Mouse (Mus musculus) hindbrain, embryonic 14.5 days (tissue): ENCODE measurements around the gene Ttc21b. TPM values are rescaled to one million over a fixed set of nuclear protein-coding genes. Genes with fewer than 3 reads are reported as not detected.
A peak's percentile ranks its signal among the peaks of the same experiment; 100 is the strongest.
"Not testable (repeated sequence)": the region's sequence is repeated elsewhere in the genome, so short reads cannot be mapped to it uniquely, and the experiment has no call there.

Experiments used
- ATAC-seq: fragments of 200-750 bp; cut with Nextera tagmentation; 2 replicates; pipeline ENCODE4 v1.8.0; 2017; ENCODE audit warnings: moderate number of reproducible peaks, mild to moderate bottlenecking, moderate TSS enrichment, moderate library complexity; ENCODE audit not compliant: low FRiP score
- DNase-seq: peaks from one replicate; pipeline ENCODE4 v3.0.0-alpha.2; 2015; ENCODE audit warnings: low spot score
- H3K27ac ChIP-seq: fragments of 300-500 bp; sonication (generic); 2 replicates; pipeline ENCODE4 v1.5.1; 2014; ENCODE audit warnings: mild to moderate bottlenecking, moderate library complexity
- H3K27me3 ChIP-seq: fragments of 300-500 bp; sonication (generic); 2 replicates; pipeline ENCODE4 v1.6.1; 2014; ENCODE audit warnings: mild to moderate bottlenecking, low read length, mixed read lengths; ENCODE audit not compliant: control insufficient read depth, insufficient read depth
- H3K36me3 ChIP-seq: fragments of 300-500 bp; sonication (generic); replicated peaks from 2 replicates; pipeline ENCODE4 v1.6.1; 2014; ENCODE audit not compliant: control insufficient read depth, insufficient read depth
- H3K4me1 ChIP-seq: fragments of 300-500 bp; sonication (generic); replicated peaks from 2 replicates; pipeline ENCODE4 v1.6.1; 2014; ENCODE audit warnings: antibody characterized with exemption, low read length, mixed read lengths; ENCODE audit not compliant: control insufficient read depth, insufficient read depth
- H3K4me2 ChIP-seq: fragments of 300-500 bp; sonication (generic); replicated peaks from 2 replicates; pipeline ENCODE4 v1.6.1; 2014; ENCODE audit warnings: mild to moderate bottlenecking, moderate library complexity
- H3K4me3 ChIP-seq: fragments of 300-500 bp; sonication (generic); replicated peaks from 2 replicates; pipeline ENCODE4 v1.5.1; 2014; ENCODE audit warnings: mild to moderate bottlenecking, low read length
- H3K9ac ChIP-seq: fragments of 300-500 bp; sonication (generic); 2 replicates; pipeline ENCODE4 v1.6.1; 2014
- H3K9me3 ChIP-seq: fragments of 300-500 bp; sonication (generic); 2 replicates; pipeline ENCODE4 v1.6.1; 2016; ENCODE audit warnings: low read length; ENCODE audit not compliant: control insufficient read depth
- WGBS: fragments of 180-500 bp; shearing (Covaris S2); extraction: QIAGEN DNeasy Blood & Tissue Kit; methylation state at CpG from one replicate; pipeline ENCODE4 v1.1.7; 2014; 5-methylcytosine and 5-hydroxymethylcytosine counted together
- polyA plus RNA-seq: library from polyadenylated mRNA; unstranded; fragments of >200 nt; fragmentation: Nextera tagmentation; extraction: Ambion mirVana; gene quantifications from 2 replicates; pipeline ENCODE4 v1.2.1, GENCODE M21; 2014

The Ttc21b gene
- polyA plus RNA-seq, 1 experiment from 2014 or later: 13.6 TPM

DNA sequence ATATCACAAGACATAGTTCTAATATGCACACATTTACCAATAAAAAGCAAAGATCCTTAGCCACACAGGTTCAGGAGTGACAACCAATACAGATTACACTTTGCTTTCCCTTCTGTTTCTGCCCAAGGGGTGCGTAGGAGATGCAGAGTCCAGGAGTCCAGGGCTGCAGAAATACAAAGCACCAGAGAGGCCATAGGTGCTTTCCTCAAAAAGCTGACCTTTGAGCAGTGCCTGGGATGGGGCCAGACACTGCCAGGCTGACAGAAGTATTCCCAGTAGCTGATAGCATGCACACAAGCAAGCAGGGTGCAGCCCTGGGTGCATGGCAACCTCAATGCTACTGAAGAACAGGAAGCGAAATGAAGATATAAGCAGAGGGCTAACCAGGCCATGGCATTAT lies 52.2 kb downstream of the Ttc21b start:
- Histone ChIP-seq H3K4me2 (no peak overlapping the region), H3K4me1 (no peaks in the 10 kb centered on the region), H3K4me3 (no peak overlapping the region), H3K9ac (no peak overlapping the region), H3K36me3 (peaks cover 76% of the 10 kb centered on the region), H3K9me3 (no peaks in the 10 kb centered on the region), H3K27ac (no peak overlapping the region), H3K27me3 (no peaks in the 10 kb centered on the region)
- ATAC-seq: no peak
- 97% methylated on average over 2 of the region's 2 CpGs for WGBS
- no peak for DNase-seq

- H3K36me3 ChIP-seq: peaks cover 64% of the 10 kb centered on the region
- WGBS: 53% methylated on average over 3 of the region's 3 CpGs
- H3K9ac ChIP-seq: no peak overlapping the region
- no peaks in the 10 kb centered on the region for H3K27me3 ChIP-seq
- no peak overlapping the region for H3K4me3 ChIP-seq
- no peaks in the 10 kb centered on the region for H3K9me3 ChIP-seq
- no peak overlapping the region for H3K27ac ChIP-seq
- no peak for ATAC-seq
- no peak overlapping the region for H3K4me2 ChIP-seq
- H3K4me1 ChIP-seq: no peaks in the 10 kb centered on the region
- DNase-seq: no peak
Measured at GRCm38 (mm10) chr2:66200195-66200594, 56.2 kb downstream of the Ttc21b start.

DNA sequence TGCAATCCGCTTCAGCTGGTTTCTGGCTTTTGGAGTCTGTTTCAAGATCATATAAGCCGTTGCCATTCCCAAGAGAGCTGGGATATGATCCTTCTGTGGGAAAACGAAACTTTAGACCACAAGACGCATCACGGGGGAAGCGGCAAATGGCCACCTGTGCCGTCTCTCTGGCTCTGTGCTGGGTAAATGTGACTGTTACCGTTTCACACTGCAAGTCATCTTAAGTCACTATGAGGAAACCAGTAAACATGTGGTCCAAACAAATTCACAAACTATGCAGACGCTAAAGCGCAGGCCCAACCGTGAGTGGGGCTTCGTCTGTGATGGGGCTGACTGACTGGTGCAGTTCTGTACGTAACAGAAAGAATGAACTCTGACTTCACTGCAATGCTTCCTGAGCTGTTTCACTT lies 64.7 kb downstream of the Ttc21b start:
- DNase-seq (no peak), ATAC-seq (no peak)
- Histone ChIP-seq H3K27me3 (no peaks in the 10 kb centered on the region), H3K9ac (no peak overlapping the region), H3K27ac (no peak overlapping the region), H3K9me3 (no peaks in the 10 kb centered on the region), H3K4me1 (no peaks in the 10 kb centered on the region), H3K36me3 (peaks cover 40% of the 10 kb centered on the region), H3K4me2 (no peak overlapping the region), H3K4me3 (no peak overlapping the region)
- WGBS: 90% methylated on average over 13 of the region's 13 CpGs

- peaks cover 39% of the 10 kb centered on the region; the same call in 1 of the 2 replicates for H3K36me3 ChIP-seq
- ATAC-seq: no peak
- H3K4me2 ChIP-seq: no peak overlapping the region
- H3K27me3 ChIP-seq: no peaks in the 10 kb centered on the region
- no peak overlapping the region for H3K4me3 ChIP-seq
- WGBS: 96% methylated on average over 5 of the region's 5 CpGs
- no peak for DNase-seq
- no peaks in the 10 kb centered on the region for H3K9me3 ChIP-seq
- no peak overlapping the region for H3K9ac ChIP-seq
- no peaks in the 10 kb centered on the region for H3K4me1 ChIP-seq
- H3K27ac ChIP-seq: no peak overlapping the region
Measured at GRCm38 (mm10) chr2:66190157-66190556, 66.3 kb downstream of the Ttc21b start.

- not testable (repeated sequence) for DNase-seq, H3K4me2 ChIP-seq, H3K4me3 ChIP-seq, H3K9me3 ChIP-seq, H3K4me1 ChIP-seq, H3K27ac ChIP-seq, H3K27me3 ChIP-seq, H3K9ac ChIP-seq, ATAC-seq
- H3K36me3 ChIP-seq: peaks cover 41% of the 10 kb centered on the region; the same call in 1 of the 2 replicates
- 98% methylated on average over 12 of the region's 12 CpGs for WGBS
Measured at GRCm38 (mm10) chr2:66189197-66189596, 67.2 kb downstream of the Ttc21b start.

GRCm38 (mm10) chr2:66187520-66187919 lies 68.9 kb downstream of the Ttc21b start:
- WGBS: 83% methylated on average over 6 of the region's 6 CpGs
- ATAC-seq: no peak
- Histone ChIP-seq H3K9ac (no peak overlapping the region), H3K4me1 (no peaks in the 10 kb centered on the region), H3K4me3 (no peak overlapping the region), H3K27me3 (no peaks in the 10 kb centered on the region), H3K27ac (no peak overlapping the region), H3K36me3 (peaks cover 41% of the 10 kb centered on the region; the same call in 1 of the 2 replicates), H3K9me3 (no peaks in the 10 kb centered on the region), H3K4me2 (no peak overlapping the region)
- DNase-seq: no peak

DNA sequence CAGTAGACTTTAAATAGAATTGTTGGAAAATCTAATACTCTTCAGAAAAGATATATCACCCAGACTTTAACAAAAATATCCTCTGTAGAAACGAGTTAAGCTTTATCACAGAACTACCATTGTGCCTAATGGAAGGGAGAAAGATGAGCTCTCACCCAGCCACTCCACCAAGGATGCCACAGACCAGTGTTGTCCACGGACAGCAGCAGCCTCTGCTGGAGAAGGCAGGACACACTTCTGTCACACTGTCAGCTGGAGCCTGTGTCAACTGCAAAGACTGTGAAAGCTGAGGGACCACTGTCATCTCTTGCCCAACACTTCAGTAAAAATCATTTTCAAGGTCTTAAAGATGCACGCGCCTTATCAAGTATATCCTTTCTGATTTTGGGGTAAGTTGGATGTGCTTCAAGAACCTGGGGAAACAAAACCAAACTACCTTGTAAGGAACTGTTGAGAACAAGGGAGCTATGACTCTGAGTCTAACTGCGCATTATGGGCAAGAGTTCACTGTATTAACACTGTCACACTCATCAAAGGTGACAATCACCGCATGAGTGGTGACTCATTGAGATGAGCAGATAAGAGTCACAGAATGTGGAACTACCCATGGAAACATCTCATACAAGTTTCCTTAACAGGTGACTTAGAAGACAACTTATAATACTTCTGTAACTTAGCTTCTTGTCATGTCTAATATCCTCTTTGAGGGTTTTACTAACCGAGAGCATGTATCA lies 71.8 kb downstream of the Ttc21b start:
- Histone ChIP-seq H3K4me3 (no peak overlapping the region), H3K9me3 (no peaks in the 10 kb centered on the region), H3K27ac (no peak overlapping the region), H3K4me2 (no peak overlapping the region), H3K27me3 (no peaks in the 10 kb centered on the region), H3K9ac (no peak overlapping the region), H3K36me3 (peaks cover 28% of the 10 kb centered on the region; the same call in 1 of the 2 replicates), H3K4me1 (no peaks in the 10 kb centered on the region)
- DNase-seq (peak; percentile 59), ATAC-seq (peak; percentile 77)
- WGBS: 83% methylated on average over 7 of the region's 7 CpGs

- Histone ChIP-seq H3K27ac (0 out of 2 replicates have a peak overlapping the region, but pooled peaks have one; percentile 12), H3K9me3 (no peaks in the 10 kb centered on the region), H3K36me3 (0 out of 2 replicates have a peak, but pooled peaks cover 9% of the 10 kb centered on the region), H3K27me3 (no peaks in the 10 kb centered on the region), H3K4me1 (peaks cover 26% of the 10 kb centered on the region), H3K4me3 (no peak overlapping the region), H3K9ac (no peak overlapping the region), H3K4me2 (0 out of 2 replicates have a peak overlapping the region, but pooled peaks have one; percentile 17)
- peak; percentile 75 for DNase-seq
- ATAC-seq: 0 out of 2 replicates have a peak, but pooled peaks have one; percentile 1
- 20% methylated on average over 10 of the region's 10 CpGs for WGBS
Measured at GRCm38 (mm10) chr2:66180293-66180692, 76.1 kb downstream of the Ttc21b start.

GRCm38 (mm10) chr2:66179782-66180181 lies 76.6 kb downstream of the Ttc21b start:
- WGBS: 37% methylated on average over 10 of the region's 10 CpGs
- H3K4me2 ChIP-seq: peak overlapping the region; percentile 17; the same call in 1 of the 2 replicates
- H3K27me3 ChIP-seq: no peaks in the 10 kb centered on the region
- ATAC-seq (no peak), DNase-seq (peak; percentile 43)
- H3K9ac ChIP-seq: no peak overlapping the region
- H3K36me3 ChIP-seq: 0 out of 2 replicates have a peak, but pooled peaks cover 4% of the 10 kb centered on the region
- no peak overlapping the region for H3K4me3 ChIP-seq
- peaks cover 26% of the 10 kb centered on the region for H3K4me1 ChIP-seq
- no peaks in the 10 kb centered on the region for H3K9me3 ChIP-seq
- no peak overlapping the region for H3K27ac ChIP-seq
